ENCODE assay signal across 8 mouse cellular contexts in genomic region chr6:57570170-57570974, GRCm38 (mm10). TPM values are rescaled to one million over a fixed set of nuclear protein-coding genes. Genes with fewer than 3 reads are reported as not detected.
DNase-seq lines count a peak whose midpoint lies in the region; ATAC-seq and TF ChIP-seq lines count a peak whose summit lies in the region.

No protein-coding gene starts in this region.

- no peak overlapping the region for H3K27ac ChIP-seq in liver, adult 2 months (replicated peaks; ENCODE audit: insufficient read depth, low read depth, low read length)
- H3K27ac ChIP-seq in hindbrain, embryonic 14.5 days, result no peak overlapping the region
- H3K27ac ChIP-seq in midbrain, embryonic 13.5 days, result no peak overlapping the region
- H3K27ac ChIP-seq in stomach, postnatal 0 days (replicated peaks), result no peak overlapping the region

- in situ Hi-C loops in Patski (cut with MboI; ENCODE audit: low pct_unique_long_range_greater_than_20kb), result loop anchor here (5.0 to 10.0 kb wide), 2 partner anchors 136 to 763 kb away; no protein-coding TSS in a partner anchor

- H3K27me3 ChIP-seq in liver, adult 2 months (ENCODE audit: control insufficient read depth, insufficient read depth, low read length), result no peaks in the 10 kb centered on the region
- H3K27me3 ChIP-seq in Patski, result no peaks in the 10 kb centered on the region
- no peaks in the 10 kb centered on the region for H3K27me3 ChIP-seq in hindbrain, embryonic 14.5 days (ENCODE audit: control insufficient read depth, insufficient read depth, low read length)
- no peaks in the 10 kb centered on the region for H3K27me3 ChIP-seq in midbrain, embryonic 13.5 days
- no peaks in the 10 kb centered on the region for H3K27me3 ChIP-seq in stomach, postnatal 0 days (ENCODE audit: control insufficient read depth, insufficient read depth, low read length)

- no peak for TF ChIP-seq EP300 in stomach, postnatal 0 days (optimal IDR thresholded peaks at IDR 0.05)

- CTCF ChIA-PET in Patski (lab: Charles Lee), result interaction anchor here (0.9 kb wide), 1 partner anchor 289 kb away, joined by 4 read pairs; no protein-coding TSS in a partner anchor

- H3K9me3 ChIP-seq in hindbrain, embryonic 14.5 days (ENCODE audit: control insufficient read depth, low read length), result no peaks in the 10 kb centered on the region
- no peaks in the 10 kb centered on the region for H3K9me3 ChIP-seq in midbrain, embryonic 13.5 days
- no peaks in the 10 kb centered on the region for H3K9me3 ChIP-seq in stomach, postnatal 0 days (ENCODE audit: control insufficient read depth, low read length)

- POLR2A ChIA-PET in Patski (lab: Charles Lee), result no interaction called here

- H3K36me3 ChIP-seq in liver, adult 2 months (ENCODE audit: control insufficient read depth, insufficient read depth, low read length), result no peaks in the 10 kb centered on the region
- no peaks in the 10 kb centered on the region for H3K36me3 ChIP-seq in hindbrain, embryonic 14.5 days (replicated peaks; ENCODE audit: control insufficient read depth, insufficient read depth)
- H3K36me3 ChIP-seq in midbrain, embryonic 13.5 days, result no peaks in the 10 kb centered on the region
- no peaks in the 10 kb centered on the region for H3K36me3 ChIP-seq in stomach, postnatal 0 days (ENCODE audit: control insufficient read depth, insufficient read depth, low read length)

- no peak for TF ChIP-seq POLR2A in liver, adult 2 months (IDR thresholded peaks at IDR 0.05; ENCODE audit: extremely low read depth, insufficient read depth, low read length)

- DNase-seq in liver, adult 2 months (ENCODE audit: extremely low read depth, low read depth, low spot score), result peak; percentile 72
- DNase-seq in liver (no peak), Patski (ENCODE audit: low read depth, low spot score) (no peak)
- peak; percentile 57 for DNase-seq in embryo, embryonic 11.5 days (ENCODE audit: low read depth, low spot score)
- DNase-seq in hindbrain, embryonic 14.5 days (ENCODE audit: low spot score), result peak; percentile 89
- DNase-seq in layer of hippocampus, postnatal 14 days (ENCODE audit: low spot score in 2 of 2), result peak; percentile 20 to 69
- peak; percentile 16 for DNase-seq in stomach, postnatal 0 days (ENCODE audit: low spot score)

- H3K9ac ChIP-seq in liver, adult 2 months (ENCODE audit: low read depth, low read length), result no peak overlapping the region
- H3K9ac ChIP-seq in hindbrain, embryonic 14.5 days, result no peak overlapping the region
- H3K9ac ChIP-seq in midbrain, embryonic 13.5 days (replicated peaks), result no peak overlapping the region
- H3K9ac ChIP-seq in stomach, postnatal 0 days (ENCODE audit: low read length), result no peak overlapping the region

- 5% methylated on average over 6 of the region's 6 CpGs for WGBS in liver, adult 2 months
- WGBS in hindbrain, embryonic 14.5 days, result 20% methylated on average over 6 of the region's 6 CpGs
- WGBS in midbrain, embryonic 13.5 days, result 8% methylated on average over 6 of the region's 6 CpGs
- WGBS in stomach, postnatal 0 days, result 11% methylated on average over 6 of the region's 6 CpGs

- H3K4me3 ChIP-seq in liver, adult 2 months (ENCODE audit: insufficient read depth, low read depth, low read length), result no peak overlapping the region
- no peak overlapping the region for H3K4me3 ChIP-seq in hindbrain, embryonic 14.5 days (replicated peaks; ENCODE audit: low read length)
- no peak overlapping the region for H3K4me3 ChIP-seq in midbrain, embryonic 13.5 days (replicated peaks)
- no peak overlapping the region for H3K4me3 ChIP-seq in stomach, postnatal 0 days (ENCODE audit: low read depth, low read length)

- peak; percentile 69 for ATAC-seq in Patski
- ATAC-seq in hindbrain, embryonic 14.5 days (ENCODE audit: low FRiP score), result peak; percentile 65
- peak; percentile 80 for ATAC-seq in midbrain, embryonic 13.5 days
- ATAC-seq in stomach, postnatal 0 days (ENCODE audit: low FRiP score, low TSS enrichment), result peak; percentile 29; the same call in 1 of the 2 replicates

- H3K79me2 ChIP-seq in liver, adult 2 months (ENCODE audit: control insufficient read depth, insufficient read depth, low read length), result no peaks in the 10 kb centered on the region

- H3K4me2 ChIP-seq in hindbrain, embryonic 14.5 days (replicated peaks), result no peak overlapping the region
- H3K4me2 ChIP-seq in midbrain, embryonic 13.5 days (replicated peaks), result no peak overlapping the region
- no peak overlapping the region for H3K4me2 ChIP-seq in stomach, postnatal 0 days (replicated peaks; ENCODE audit: low read depth)

- H3K4me1 ChIP-seq in liver, adult 2 months (ENCODE audit: control insufficient read depth, insufficient read depth, low read length), result peaks cover 2% of the 10 kb centered on the region
- no peaks in the 10 kb centered on the region for H3K4me1 ChIP-seq in hindbrain, embryonic 14.5 days (replicated peaks; ENCODE audit: control insufficient read depth, insufficient read depth, low read length)
- H3K4me1 ChIP-seq in midbrain, embryonic 13.5 days (replicated peaks), result no peaks in the 10 kb centered on the region
- no peaks in the 10 kb centered on the region for H3K4me1 ChIP-seq in stomach, postnatal 0 days (replicated peaks; ENCODE audit: control insufficient read depth, insufficient read depth)

- TF ChIP-seq CTCF in liver, adult 2 months (IDR thresholded peaks at IDR 0.05; ENCODE audit: low read depth, low read length), result peak; percentile 5; the same call in 1 of the 2 replicates
- TF ChIP-seq CTCF in Patski (IDR thresholded peaks at IDR 0.05), result peak; percentile 72
- TF ChIP-seq CTCF in stomach, postnatal 0 days (IDR thresholded peaks at IDR 0.05; ENCODE audit: low read depth), result peak; percentile 86

RNA-seq across cellular contexts. Expression of gene Herc6, which starts 10.4 kb away (rescaled TPM):
- total RNA-seq in liver, adult 2 months (2014; rRNA removed), result 13.2 and 18.6 TPM in 2 replicates
- 9.1 and 15.7 TPM in 2 replicates for polyA plus RNA-seq in liver, adult 2 months (2012; rRNA removed)
- 13.5 TPM for polyA plus RNA-seq in Patski (2021)
- polyA plus RNA-seq in hindbrain, embryonic 14.5 days (2014; fragmentation: Nextera tagmentation; extraction: Ambion mirVana), result 0.64 and 0.78 TPM in 2 replicates
- 1 to 10 TPM; 2.6 to 2.8 TPM for total RNA-seq in layer of hippocampus, postnatal 14 days (2021)
- polyA plus RNA-seq in midbrain, embryonic 13.5 days (2015; fragmentation: Nextera tagmentation; extraction: Ambion mirVana), result 0.82 and 1.3 TPM in 2 replicates
- polyA plus RNA-seq in stomach, postnatal 0 days (2015; fragmentation: Nextera tagmentation; extraction: Ambion mirVana), result 0.96 and 1.4 TPM in 2 replicates

RNA-seq across cellular contexts. Expression of gene Ppm1k, which starts 35.1 kb away (rescaled TPM):
- 137 and 148 TPM in 2 replicates for total RNA-seq in liver, adult 2 months (2014; rRNA removed)
- polyA plus RNA-seq in liver, adult 2 months (2012; rRNA removed), result 10.4 and 12.5 TPM in 2 replicates
- polyA plus RNA-seq in Patski (2021), result 8.9 TPM
- 6.2 and 8.3 TPM in 2 replicates for polyA plus RNA-seq in hindbrain, embryonic 14.5 days (2014; fragmentation: Nextera tagmentation; extraction: Ambion mirVana)
- 10 to 100 TPM; 44.7 to 49.7 TPM for total RNA-seq in layer of hippocampus, postnatal 14 days (2021)
- polyA plus RNA-seq in midbrain, embryonic 13.5 days (2015; fragmentation: Nextera tagmentation; extraction: Ambion mirVana), result 6.3 and 7.5 TPM in 2 replicates
- 1.3 and 1.7 TPM in 2 replicates for polyA plus RNA-seq in stomach, postnatal 0 days (2015; fragmentation: Nextera tagmentation; extraction: Ambion mirVana)

Comparison
In these comparisons a context has a peak if more than half of its experiments do, and no peak if none do; other contexts are left out.
1. DNase-seq: peak in liver, adult 2 months (single experiment), embryo, embryonic 11.5 days (single experiment), hindbrain, embryonic 14.5 days (single experiment), layer of hippocampus, postnatal 14 days (2 of 2) and stomach, postnatal 0 days (single experiment); none in liver (single experiment) and Patski (single experiment).
2. CTCF ChIP-seq: peak in every context shown above with its lines; median percentile 86 in stomach, postnatal 0 days; 72 in Patski; 5 in liver, adult 2 months.
3. ATAC-seq: peak in every context shown above with its lines; median percentile 80 in midbrain, embryonic 13.5 days; 69 in Patski; 65 in hindbrain, embryonic 14.5 days; 29 in stomach, postnatal 0 days.